Mouse (Mus musculus) hindbrain, embryonic 11.5 days (tissue): ENCODE results near the gene Stac3. TPM values are rescaled to one million over a fixed set of nuclear protein-coding genes. Genes with fewer than 3 reads are reported as not detected.

ENCODE experiments used
- ATAC-seq: fragments of 200-750 bp; cut with Nextera tagmentation; 2 replicates; pipeline ENCODE4 v1.8.0; 2017; ENCODE audit warnings: mild to moderate bottlenecking, moderate TSS enrichment, moderate library complexity; ENCODE audit not compliant: low FRiP score
- DNase-seq: peaks from one replicate; pipeline ENCODE4 v3.0.0-alpha.2; 2015; ENCODE audit warnings: low spot score
- H3K27ac ChIP-seq: fragments of 300-500 bp; sonication (generic); 2 replicates; pipeline ENCODE4 v1.5.1; 2014; ENCODE audit warnings: mild to moderate bottlenecking, low read depth, low read length
- H3K27me3 ChIP-seq: fragments of 300-500 bp; sonication (generic); 2 replicates; pipeline ENCODE4 v1.6.1; 2014; ENCODE audit warnings: mild to moderate bottlenecking, low read length, moderate library complexity, mixed read lengths; ENCODE audit not compliant: control insufficient read depth, insufficient read depth
- H3K36me3 ChIP-seq: fragments of 300-500 bp; sonication (generic); 2 replicates; pipeline ENCODE4 v1.6.1; 2014; ENCODE audit warnings: mild to moderate bottlenecking, low read length, moderate library complexity, mixed read lengths; ENCODE audit not compliant: control insufficient read depth, insufficient read depth
- H3K4me1 ChIP-seq: fragments of 300-500 bp; sonication (generic); replicated peaks from 2 replicates; pipeline ENCODE4 v1.6.1; 2014; ENCODE audit warnings: low read length, mixed read lengths; ENCODE audit not compliant: control insufficient read depth, insufficient read depth
- H3K4me2 ChIP-seq: fragments of 300-500 bp; sonication (generic); replicated peaks from 2 replicates; pipeline ENCODE4 v1.6.1; 2014; ENCODE audit warnings: mild to moderate bottlenecking, low read depth, low read length
- H3K4me3 ChIP-seq: fragments of 300-500 bp; sonication (generic); 2 replicates; pipeline ENCODE4 v1.5.1; 2014; ENCODE audit warnings: low read depth, low read length
- H3K9ac ChIP-seq: fragments of 300-500 bp; sonication (generic); 2 replicates; pipeline ENCODE4 v1.6.1; 2014; ENCODE audit warnings: low read depth, low read length
- H3K9me3 ChIP-seq: fragments of 300-500 bp; sonication (generic); 2 replicates; pipeline ENCODE4 v1.6.1; 2016; ENCODE audit warnings: low read length; ENCODE audit not compliant: control insufficient read depth
- WGBS: fragments of 180-500 bp; shearing (Covaris S2); extraction: QIAGEN DNeasy Blood & Tissue Kit; methylation state at CpG from one replicate; pipeline ENCODE4 v1.1.7; 2014; 5-methylcytosine and 5-hydroxymethylcytosine counted together
- polyA plus RNA-seq: library from polyadenylated mRNA; unstranded; fragments of >200 nt; fragmentation: Nextera tagmentation; extraction: Ambion mirVana; gene quantifications from 2 replicates; pipeline ENCODE4 v1.2.1, GENCODE M21; 2014

Stac3 gene
- 0.36 and 0.43 TPM in 2 replicates for polyA plus RNA-seq

GRCm38 (mm10) chr10:127500894-127501893 is at the start of gene Stac3:
Gene Stac3, plus strand, starts transcription at chr10:127501686.
- Histone ChIP-seq H3K36me3 (no peaks in the 10 kb centered on the region), H3K4me3 (no peak within 1 kb of the TSS), H3K4me2 (no peak within 1 kb of the TSS), H3K27ac (no peak within 1 kb of the TSS), H3K4me1 (no peaks in the 10 kb centered on the region), H3K9ac (no peak within 1 kb of the TSS), H3K27me3 (no peaks in the 10 kb centered on the region), H3K9me3 (no peaks in the 10 kb centered on the region)
- WGBS = 76% methylated on average over 13 of the region's 13 CpGs
- no peak for DNase-seq
- ATAC-seq = no peak

GRCm38 (mm10) chr10:127453701-127454100 is 47.8 kb upstream of the Stac3 start:
- 100% methylated on average over 1 of the region's 1 CpGs for WGBS
- Histone ChIP-seq H3K4me3 (no peak overlapping the region), H3K9me3 (no peaks in the 10 kb centered on the region), H3K27me3 (no peaks in the 10 kb centered on the region), H3K36me3 (0 out of 2 replicates have a peak, but pooled peaks cover 4% of the 10 kb centered on the region), H3K27ac (no peak overlapping the region), H3K9ac (no peak overlapping the region), H3K4me2 (no peak overlapping the region), H3K4me1 (no peaks in the 10 kb centered on the region)
- DNase-seq (no peak), ATAC-seq (no peak)

GRCm38 (mm10) chr10:127462411-127463096 is 38.9 kb upstream of the Stac3 start:
- Histone ChIP-seq H3K36me3 (peaks cover 4% of the 10 kb centered on the region; the same call in 1 of the 2 replicates), H3K4me3 (no peak overlapping the region), H3K27ac (no peak overlapping the region), H3K27me3 (no peaks in the 10 kb centered on the region), H3K4me2 (no peak overlapping the region), H3K4me1 (no peaks in the 10 kb centered on the region), H3K9me3 (no peaks in the 10 kb centered on the region), H3K9ac (no peak overlapping the region)
- 68% methylated on average over 5 of the region's 5 CpGs for WGBS
- DNase-seq (no peak), ATAC-seq (no peak)

- Histone ChIP-seq H3K36me3 (no peaks in the 10 kb centered on the region), H3K4me2 (no peak overlapping the region), H3K9ac (no peak overlapping the region), H3K27me3 (no peaks in the 10 kb centered on the region), H3K4me1 (no peaks in the 10 kb centered on the region), H3K9me3 (no peaks in the 10 kb centered on the region), H3K4me3 (no peak overlapping the region), H3K27ac (no peak overlapping the region)
- WGBS = 63% methylated on average over 15 of the region's 15 CpGs
- DNase-seq (no peak), ATAC-seq (no peak)
Measured at GRCm38 (mm10) chr10:127471281-127471988, 30.1 kb upstream of the Stac3 start.

- H3K9ac ChIP-seq = no peak overlapping the region
- DNase-seq = no peak
- H3K4me1 ChIP-seq = no peaks in the 10 kb centered on the region
- no peak for ATAC-seq
- no peak overlapping the region for H3K27ac ChIP-seq
- no peaks in the 10 kb centered on the region for H3K27me3 ChIP-seq
- no peak overlapping the region for H3K4me3 ChIP-seq
- no peaks in the 10 kb centered on the region for H3K36me3 ChIP-seq
- no peak overlapping the region for H3K4me2 ChIP-seq
- 79% methylated on average over 9 of the region's 9 CpGs for WGBS
- no peaks in the 10 kb centered on the region for H3K9me3 ChIP-seq
Measured at GRCm38 (mm10) chr10:127472722-127473121, 28.8 kb upstream of the Stac3 start.

- DNase-seq (no peak), ATAC-seq (no peak)
- Histone ChIP-seq H3K36me3 (no peaks in the 10 kb centered on the region), H3K9me3 (no peaks in the 10 kb centered on the region), H3K4me3 (no peak overlapping the region), H3K27ac (no peak overlapping the region), H3K27me3 (no peaks in the 10 kb centered on the region), H3K4me1 (no peaks in the 10 kb centered on the region), H3K4me2 (no peak overlapping the region), H3K9ac (no peak overlapping the region)
- 95% methylated on average over 4 of the region's 4 CpGs for WGBS
Measured at GRCm38 (mm10) chr10:127475175-127475574, 26.3 kb upstream of the Stac3 start.

- ATAC-seq (no peak), DNase-seq (no peak)
- H3K4me2 ChIP-seq = no peak overlapping the region
- H3K9ac ChIP-seq = no peak overlapping the region
- no peaks in the 10 kb centered on the region for H3K9me3 ChIP-seq
- no peak overlapping the region for H3K27ac ChIP-seq
- WGBS = 79% methylated on average over 3 of the region's 3 CpGs
- H3K4me3 ChIP-seq = no peak overlapping the region
- H3K4me1 ChIP-seq = no peaks in the 10 kb centered on the region
- no peaks in the 10 kb centered on the region for H3K36me3 ChIP-seq
- H3K27me3 ChIP-seq = no peaks in the 10 kb centered on the region
Measured at GRCm38 (mm10) chr10:127476541-127476940, 24.9 kb upstream of the Stac3 start.

GRCm38 (mm10) chr10:127477301-127477700 is 24.2 kb upstream of the Stac3 start:
- no peaks in the 10 kb centered on the region for H3K36me3 ChIP-seq

More at GRCm38 (mm10) chr10:127477301-127477700, 24.2 kb upstream of the Stac3 start:
- H3K4me2 ChIP-seq = no peak overlapping the region
- no peak overlapping the region for H3K4me3 ChIP-seq
- no peak for DNase-seq
- no peak overlapping the region for H3K9ac ChIP-seq
- no peaks in the 10 kb centered on the region for H3K27me3 ChIP-seq
- no peak for ATAC-seq
- H3K9me3 ChIP-seq = no peaks in the 10 kb centered on the region
- H3K27ac ChIP-seq = no peak overlapping the region
- H3K4me1 ChIP-seq = no peaks in the 10 kb centered on the region
- 88% methylated on average over 7 of the region's 7 CpGs for WGBS
